Mouse (Mus musculus) neural tube, embryonic 14.5 days (tissue): ENCODE data around the gene Tmcc1. TPM values are rescaled to one million over a fixed set of nuclear protein-coding genes. Genes with fewer than 3 reads are reported as not detected.

ENCODE experiments used
- ATAC-seq: fragments of 200-750 bp; cut with Nextera tagmentation; 2 replicates; pipeline ENCODE4 v1.8.0; 2017; ENCODE audit warnings: low read depth, mild to moderate bottlenecking, moderate TSS enrichment, moderate library complexity
- H3K27ac ChIP-seq: fragments of 300-500 bp; sonication (generic); 2 replicates; pipeline ENCODE4 v1.5.1; 2014; ENCODE audit warnings: low read depth, mild to moderate bottlenecking, control low read depth, low read length, moderate library complexity, mixed read lengths
- H3K27me3 ChIP-seq: fragments of 300-500 bp; sonication (generic); 2 replicates; pipeline ENCODE4 v1.6.1; 2014; ENCODE audit warnings: low read length; ENCODE audit not compliant: control insufficient read depth, insufficient read depth
- H3K36me3 ChIP-seq: fragments of 300-500 bp; sonication (generic); 2 replicates; pipeline ENCODE4 v1.6.1; 2014; ENCODE audit warnings: low read length, mixed read lengths; ENCODE audit not compliant: control insufficient read depth, insufficient read depth
- H3K4me1 ChIP-seq: fragments of 300-500 bp; sonication (generic); 2 replicates; pipeline ENCODE4 v1.6.1; 2014; ENCODE audit warnings: low read length; ENCODE audit not compliant: control insufficient read depth, insufficient read depth
- H3K4me2 ChIP-seq: fragments of 300-500 bp; sonication (generic); 2 replicates; pipeline ENCODE4 v1.6.1; 2014; ENCODE audit warnings: mild to moderate bottlenecking, low read depth, low read length, control low read depth
- H3K4me3 ChIP-seq: fragments of 300-500 bp; sonication (generic); 2 replicates; pipeline ENCODE4 v1.5.1; 2014; ENCODE audit warnings: low read depth, low read length, control low read depth, mixed read lengths
- H3K9ac ChIP-seq: fragments of 300-500 bp; sonication (generic); replicated peaks from 2 replicates; pipeline ENCODE4 v1.6.1; 2014; ENCODE audit warnings: low read depth, mild to moderate bottlenecking, control low read depth, low read length, mixed read lengths
- H3K9me3 ChIP-seq: fragments of 300-500 bp; sonication (generic); 2 replicates; pipeline ENCODE4 v1.6.1; 2016; ENCODE audit warnings: low read length; ENCODE audit not compliant: control insufficient read depth
- WGBS: fragments of 180-500 bp; shearing (Covaris S2); extraction: QIAGEN DNeasy Blood & Tissue Kit; methylation state at CpG from one replicate; pipeline ENCODE4 v1.1.7; 2014; 5-methylcytosine and 5-hydroxymethylcytosine counted together
- polyA plus RNA-seq: library from polyadenylated mRNA; unstranded; fragments of >200 nt; fragmentation: Nextera tagmentation; extraction: Ambion mirVana; gene quantifications from 2 replicates; pipeline ENCODE4 v1.2.1, GENCODE M21; 2014

Tmcc1 gene
- polyA plus RNA-seq, 1 experiment from 2014 or later = 27.2 TPM

- Histone ChIP-seq H3K4me1 (peaks cover 19% of the 10 kb centered on the region), H3K9me3 (no peaks in the 10 kb centered on the region), H3K27me3 (no peaks in the 10 kb centered on the region), H3K27ac (no peak overlapping the region), H3K9ac (no peak overlapping the region), H3K4me3 (no peak overlapping the region), H3K36me3 (no peaks in the 10 kb centered on the region), H3K4me2 (no peak overlapping the region)
- WGBS = 32% methylated on average over 12 of the region's 12 CpGs
- ATAC-seq = no peak
Observed at GRCm38 (mm10) chr6:115983306-115984038, 209.8 kb downstream of the Tmcc1 start.

GRCm38 (mm10) chr6:115982889-115983288, 210.4 kb downstream of the Tmcc1 start:
- Histone ChIP-seq H3K9ac (no peak overlapping the region), H3K27ac (no peak overlapping the region), H3K27me3 (no peaks in the 10 kb centered on the region), H3K9me3 (no peaks in the 10 kb centered on the region), H3K4me1 (peaks cover 19% of the 10 kb centered on the region), H3K36me3 (no peaks in the 10 kb centered on the region), H3K4me3 (no peak overlapping the region), H3K4me2 (no peak overlapping the region)
- WGBS = 50% methylated on average over 7 of the region's 7 CpGs
- ATAC-seq = no peak

GRCm38 (mm10) chr6:115978596-115978995, 214.7 kb downstream of the Tmcc1 start:
- WGBS = 70% methylated on average over 8 of the region's 8 CpGs
- ATAC-seq = no peak

GRCm38 (mm10) chr6:115977810-115978209, 215.5 kb downstream of the Tmcc1 start:
- Histone ChIP-seq H3K9ac (no peak overlapping the region), H3K9me3 (no peaks in the 10 kb centered on the region), H3K4me3 (no peak overlapping the region), H3K27ac (no peak overlapping the region), H3K4me1 (peaks cover 7% of the 10 kb centered on the region; the same call in 1 of the 2 replicates), H3K36me3 (no peaks in the 10 kb centered on the region), H3K4me2 (no peak overlapping the region), H3K27me3 (no peaks in the 10 kb centered on the region)
- 77% methylated on average over 15 of the region's 15 CpGs for WGBS
- no peak for ATAC-seq

More at GRCm38 (mm10) chr6:115978596-115978995, 214.7 kb downstream of the Tmcc1 start:
- Histone ChIP-seq H3K9ac (no peak overlapping the region), H3K4me1 (peaks cover 8% of the 10 kb centered on the region; the same call in 1 of the 2 replicates), H3K27me3 (no peaks in the 10 kb centered on the region), H3K4me2 (no peak overlapping the region), H3K4me3 (no peak overlapping the region), H3K9me3 (no peaks in the 10 kb centered on the region), H3K27ac (no peak overlapping the region), H3K36me3 (no peaks in the 10 kb centered on the region)

- H3K27me3 ChIP-seq = no peaks in the 10 kb centered on the region
- H3K9ac ChIP-seq = no peak overlapping the region
- WGBS = 87% methylated on average over 8 of the region's 8 CpGs
- H3K4me1 ChIP-seq = peaks cover 19% of the 10 kb centered on the region
- no peak overlapping the region for H3K27ac ChIP-seq
- H3K9me3 ChIP-seq = no peaks in the 10 kb centered on the region
- H3K4me2 ChIP-seq = no peak overlapping the region
- no peak overlapping the region for H3K4me3 ChIP-seq
- no peak for ATAC-seq
- H3K36me3 ChIP-seq = no peaks in the 10 kb centered on the region
Observed at GRCm38 (mm10) chr6:115975606-115976005, 217.7 kb downstream of the Tmcc1 start.

- 65% methylated on average over 16 of the region's 16 CpGs for WGBS
- Histone ChIP-seq H3K9me3 (no peaks in the 10 kb centered on the region), H3K4me1 (peaks cover 19% of the 10 kb centered on the region), H3K4me2 (no peak overlapping the region), H3K4me3 (no peak overlapping the region), H3K9ac (no peak overlapping the region), H3K27ac (no peak overlapping the region), H3K27me3 (no peaks in the 10 kb centered on the region), H3K36me3 (no peaks in the 10 kb centered on the region)
- ATAC-seq = no peak
Observed at GRCm38 (mm10) chr6:115973881-115974662, 219.2 kb downstream of the Tmcc1 start.

GRCm38 (mm10) chr6:115973139-115973875, 220.0 kb downstream of the Tmcc1 start:
- no peak overlapping the region for H3K9ac ChIP-seq
- H3K27ac ChIP-seq = no peak overlapping the region
- H3K4me1 ChIP-seq = peaks cover 19% of the 10 kb centered on the region
- H3K27me3 ChIP-seq = no peaks in the 10 kb centered on the region
- 90% methylated on average over 15 of the region's 15 CpGs for WGBS
- H3K36me3 ChIP-seq = no peaks in the 10 kb centered on the region
- H3K4me2 ChIP-seq = no peak overlapping the region
- H3K9me3 ChIP-seq = no peaks in the 10 kb centered on the region
- ATAC-seq = no peak
- H3K4me3 ChIP-seq = no peak overlapping the region

GRCm38 (mm10) chr6:115972083-115972764, 221.1 kb downstream of the Tmcc1 start:
- Histone ChIP-seq H3K27me3 (no peaks in the 10 kb centered on the region), H3K4me2 (no peak overlapping the region), H3K9ac (no peak overlapping the region), H3K4me1 (peaks cover 19% of the 10 kb centered on the region), H3K4me3 (no peak overlapping the region), H3K36me3 (no peaks in the 10 kb centered on the region), H3K9me3 (no peaks in the 10 kb centered on the region), H3K27ac (no peak overlapping the region)
- ATAC-seq = 0 out of 2 replicates have a peak, but pooled peaks have one; percentile 16
- WGBS = 75% methylated on average over 7 of the region's 7 CpGs
